Mouse (Mus musculus) monocyte, adult 2 months (primary cell): ENCODE measurements around the gene 4921524J17Rik.

Experiments used
- DNase-seq, 2 experiments: peaks; one replicate each; pipeline ENCODE4 v3.0.0; 2022; ENCODE audit warnings: low spot score in 2 of 2, low read depth in 1 of 2

Gene 4921524J17Rik

DNA sequence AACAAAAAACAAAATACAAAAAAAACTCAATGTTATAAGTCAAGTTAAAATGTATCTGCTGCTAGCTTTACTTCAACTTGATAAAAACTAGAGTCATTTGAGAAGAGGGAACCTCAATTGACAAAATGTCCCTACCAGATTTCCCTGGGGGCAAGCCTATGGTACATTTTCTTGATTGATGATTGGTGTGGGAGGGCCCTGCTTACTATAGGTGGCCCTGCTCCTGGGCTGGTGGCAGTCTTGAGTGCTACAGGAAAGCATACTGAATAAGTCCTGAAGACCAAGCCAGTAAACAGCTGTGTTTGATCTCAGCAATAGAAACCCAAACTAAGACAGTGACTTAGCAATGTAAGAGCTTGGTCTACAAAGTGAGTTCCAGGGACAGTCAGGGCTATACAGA, 11.5 kb upstream of the 4921524J17Rik start:
- DNase-seq = no peak

DNA sequence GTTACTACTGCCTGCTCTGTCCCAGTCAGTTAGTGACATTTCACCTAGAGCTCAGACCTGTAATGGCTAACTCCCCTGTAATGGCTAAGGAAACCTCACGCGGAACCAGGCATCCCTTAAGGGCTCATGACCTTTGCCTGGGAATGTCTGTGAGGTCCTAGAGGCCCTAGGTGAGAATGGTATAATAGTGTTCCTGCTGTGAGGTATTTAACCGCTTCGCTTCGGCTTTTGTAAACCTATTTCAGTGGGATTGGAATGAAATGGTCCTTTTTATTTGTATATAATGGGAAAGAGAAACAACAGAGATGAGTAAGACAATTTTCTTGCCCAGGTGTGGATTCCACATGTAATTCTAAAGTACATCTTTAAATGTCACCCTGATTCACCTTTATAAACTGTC, 8.9 kb upstream of the 4921524J17Rik start:
- no peak for DNase-seq

DNA sequence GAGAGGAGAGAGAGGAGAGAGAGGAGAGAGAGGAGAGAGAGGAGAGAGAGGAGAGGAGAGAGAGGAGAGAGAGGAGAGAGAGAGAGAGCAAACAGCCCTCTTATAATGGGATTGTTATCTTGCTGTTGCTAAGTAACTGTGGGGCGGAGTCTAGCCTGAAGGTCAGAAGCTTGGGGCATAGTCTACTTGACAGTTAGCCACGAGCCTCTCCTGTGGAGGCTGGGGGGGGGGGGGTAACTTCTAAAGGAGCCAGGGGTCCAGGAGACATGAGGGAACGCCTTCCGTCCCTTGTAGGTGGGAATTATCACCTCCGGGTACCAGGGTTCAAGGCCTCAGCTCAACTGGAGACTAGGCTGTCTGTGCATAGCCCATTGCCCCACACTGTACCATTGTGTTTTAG, 3.1 kb upstream of the 4921524J17Rik start:
- DNase-seq = no peak

DNA sequence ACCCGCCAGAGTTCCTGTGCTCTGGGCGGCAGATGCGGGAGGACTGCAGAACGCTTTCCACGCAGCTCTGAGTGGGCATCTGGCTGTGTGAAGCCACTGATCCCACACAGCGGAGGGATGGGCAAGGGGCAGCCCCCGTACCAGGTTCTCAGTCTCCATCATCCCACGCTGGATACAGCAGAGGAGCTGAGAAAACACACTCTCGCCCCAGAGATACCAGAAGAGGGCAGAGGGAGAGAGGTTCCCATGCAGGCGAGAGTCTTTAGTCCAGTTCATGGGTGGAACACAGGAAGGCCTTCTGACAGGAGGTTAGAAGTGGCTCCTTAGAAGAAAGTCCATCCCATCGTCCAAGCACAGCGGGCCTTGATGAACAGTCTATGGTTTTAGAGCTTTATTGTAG, 2.2 kb upstream of the 4921524J17Rik start:
- DNase-seq = no peak

DNA sequence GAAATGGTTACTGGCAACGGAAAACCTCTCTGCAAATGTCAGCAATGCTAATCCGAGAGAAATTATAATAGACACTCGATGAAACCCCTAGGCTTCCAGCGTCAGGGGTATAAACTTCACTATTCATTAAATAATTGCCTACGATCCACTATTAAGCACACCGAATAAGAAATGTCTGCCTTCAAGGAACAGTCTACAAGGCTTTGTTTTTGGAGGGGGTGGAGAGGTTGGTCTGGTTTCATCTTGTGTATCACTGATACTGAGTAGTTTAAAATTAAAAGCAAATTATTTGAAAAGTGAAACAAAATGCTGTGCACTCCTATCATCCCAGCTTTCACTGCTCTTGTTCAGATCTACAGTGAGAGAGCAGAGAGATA, 372 bp upstream of the 4921524J17Rik start:
- DNase-seq = no peak

DNA sequence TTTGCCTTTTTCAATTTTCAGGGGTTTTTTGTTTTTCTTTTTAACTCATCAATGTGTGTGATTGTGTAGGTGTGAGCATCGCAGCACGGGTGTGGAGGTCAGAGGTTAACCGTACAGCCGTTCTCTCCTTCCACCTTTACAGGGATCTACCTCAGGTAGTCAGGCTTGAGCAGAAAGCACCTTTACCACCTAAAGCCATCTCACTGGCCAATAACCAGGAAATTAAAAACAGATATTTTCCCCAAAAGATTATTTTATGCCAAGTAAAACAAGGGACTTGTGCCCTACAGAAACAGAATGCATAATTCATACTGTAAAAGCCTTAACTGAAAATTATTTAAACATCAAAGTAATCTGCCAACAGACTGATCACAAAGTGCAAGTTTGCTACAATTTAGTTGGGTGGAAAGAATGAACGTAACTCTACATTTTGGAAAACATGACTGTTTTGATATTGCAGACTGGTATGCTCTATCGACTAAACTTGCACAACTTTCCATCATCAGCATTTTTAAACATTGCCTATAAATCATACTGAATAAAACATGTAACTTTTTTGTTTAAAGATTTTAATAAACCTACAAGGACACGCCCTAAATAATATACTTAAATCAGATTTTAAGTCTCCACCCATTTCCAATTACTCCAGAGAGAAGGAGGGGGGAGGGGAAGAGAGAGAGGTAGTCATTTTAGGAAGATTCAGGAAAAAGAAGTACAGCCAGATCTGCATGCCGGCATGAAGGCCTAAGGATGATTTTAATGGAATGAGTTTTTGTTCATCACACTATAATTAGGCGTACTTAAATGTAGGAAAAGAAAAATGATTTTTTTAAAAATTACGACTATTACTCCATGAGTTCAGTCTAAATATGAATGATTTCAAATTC, 1.1 kb downstream of the 4921524J17Rik start:
- no peak for DNase-seq

DNA sequence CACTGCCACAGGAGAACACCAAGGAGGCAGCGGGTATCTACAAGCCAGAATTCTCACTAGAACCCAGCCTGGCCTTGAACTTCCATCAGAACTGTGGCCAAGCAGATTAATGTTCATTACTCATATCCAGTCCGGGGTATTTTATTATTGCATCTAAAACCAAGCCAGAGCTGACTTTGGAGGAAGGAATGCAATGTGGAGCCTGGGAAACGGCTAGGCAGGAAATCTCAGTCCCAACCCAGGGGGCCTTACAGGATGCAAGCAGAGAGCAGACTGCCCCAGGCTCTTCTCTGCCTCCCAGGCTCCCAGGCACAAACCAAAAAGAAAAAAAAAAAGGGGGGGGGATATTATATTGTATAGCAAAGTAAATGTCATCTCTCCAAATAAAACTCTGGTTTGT, 1.8 kb downstream of the 4921524J17Rik start:
- DNase-seq = no peak

DNA sequence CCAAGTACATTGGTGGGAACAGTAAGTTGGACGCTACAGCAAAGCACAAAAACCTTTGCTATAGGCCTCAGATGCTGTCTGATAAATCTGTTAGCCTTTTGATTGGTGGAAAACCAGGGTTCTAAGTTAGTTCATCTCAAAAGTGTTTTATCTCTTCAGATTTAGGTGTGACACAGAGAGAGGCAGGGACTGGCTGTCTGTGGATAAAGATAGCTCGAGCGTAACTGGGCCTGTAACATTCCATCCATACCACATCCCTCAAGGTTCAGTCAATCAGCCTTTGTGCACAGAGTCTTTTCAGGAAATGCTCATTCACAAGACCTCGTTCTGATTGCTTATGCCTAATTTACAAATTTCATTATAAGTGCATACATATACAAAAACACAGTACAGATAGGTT, 3.4 kb downstream of the 4921524J17Rik start:
- no peak for DNase-seq

DNA sequence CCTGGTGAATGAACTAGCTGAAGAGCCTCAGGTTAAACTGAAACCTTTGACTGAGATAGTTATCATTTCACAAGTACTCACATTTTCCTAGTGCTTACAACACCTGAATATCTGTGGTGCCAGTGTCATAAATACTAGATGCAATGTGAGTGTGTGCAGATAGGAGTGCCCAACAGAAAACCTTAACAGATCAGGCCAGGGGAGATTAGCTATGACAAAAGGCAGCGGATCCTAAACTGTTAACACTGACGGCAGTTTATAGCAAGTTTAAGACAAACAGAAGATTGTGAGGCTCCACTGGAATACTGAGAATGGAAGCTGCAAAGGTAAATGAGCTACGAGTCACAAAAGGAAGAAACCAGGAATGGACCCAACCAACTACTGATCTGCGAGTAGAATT, 5.6 kb downstream of the 4921524J17Rik start:
- DNase-seq = no peak

DNA sequence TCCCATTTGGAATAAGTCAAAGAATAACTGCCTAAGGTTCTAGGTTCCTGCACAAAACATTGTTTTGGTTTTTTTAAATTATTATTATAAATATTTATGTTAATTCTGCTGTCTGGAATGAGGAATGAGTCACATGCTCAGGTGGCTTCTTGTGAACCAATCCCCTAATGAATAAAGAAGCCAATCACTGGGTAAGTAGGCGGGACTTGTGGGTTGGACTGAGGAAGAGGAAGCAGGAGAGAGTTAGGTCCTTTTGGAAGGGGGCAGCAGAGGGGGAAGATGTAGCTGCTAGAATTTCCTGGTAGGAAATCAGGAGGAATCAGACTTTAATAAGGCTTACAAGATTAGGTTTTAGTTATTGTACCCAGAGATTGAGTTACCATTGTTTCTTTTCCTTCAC, 11.3 kb downstream of the 4921524J17Rik start:
- no peak for DNase-seq

DNA sequence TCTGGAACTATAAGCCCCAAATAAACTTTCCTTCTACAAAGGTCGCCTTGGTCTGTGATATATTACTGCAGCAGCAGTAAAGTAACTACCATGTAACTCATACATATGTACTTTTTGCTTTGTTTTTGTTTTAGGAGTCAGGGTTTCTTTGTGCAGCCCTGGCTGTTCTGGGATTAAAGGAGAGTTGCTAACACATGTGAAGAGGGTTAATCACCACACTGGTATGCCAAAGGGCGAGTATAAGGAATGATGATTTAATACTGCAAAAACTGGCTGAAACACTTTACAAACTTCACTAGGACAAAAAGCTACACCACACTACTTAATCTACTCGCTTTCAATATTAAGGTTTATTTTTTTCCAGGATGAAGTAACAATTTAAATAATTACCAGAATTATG, 24.1 kb downstream of the 4921524J17Rik start:
- DNase-seq = no peak

DNA sequence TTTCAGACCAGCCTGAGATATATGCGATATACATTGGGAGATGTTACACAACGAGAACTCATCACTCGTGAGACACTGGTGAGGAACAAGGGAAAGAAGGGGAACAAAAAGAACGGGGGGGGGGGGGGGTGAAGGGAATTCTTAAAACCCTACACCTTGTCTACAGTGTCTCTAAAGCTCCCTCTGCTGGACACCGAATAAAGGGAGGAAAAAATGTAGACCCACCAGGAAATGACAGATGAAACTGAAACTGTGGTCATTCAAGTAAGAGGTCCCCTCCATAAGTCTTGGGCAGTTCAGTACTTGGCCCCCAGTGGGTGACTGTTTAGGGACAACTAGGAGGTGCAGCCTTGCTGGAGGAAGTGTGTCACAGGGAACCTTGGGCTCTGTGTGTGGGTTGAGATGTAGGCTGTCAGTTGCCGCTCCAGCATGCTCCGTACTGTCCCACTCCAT, 24.6 kb downstream of the 4921524J17Rik start:
- DNase-seq = peak; percentile 3 to 30

DNA sequence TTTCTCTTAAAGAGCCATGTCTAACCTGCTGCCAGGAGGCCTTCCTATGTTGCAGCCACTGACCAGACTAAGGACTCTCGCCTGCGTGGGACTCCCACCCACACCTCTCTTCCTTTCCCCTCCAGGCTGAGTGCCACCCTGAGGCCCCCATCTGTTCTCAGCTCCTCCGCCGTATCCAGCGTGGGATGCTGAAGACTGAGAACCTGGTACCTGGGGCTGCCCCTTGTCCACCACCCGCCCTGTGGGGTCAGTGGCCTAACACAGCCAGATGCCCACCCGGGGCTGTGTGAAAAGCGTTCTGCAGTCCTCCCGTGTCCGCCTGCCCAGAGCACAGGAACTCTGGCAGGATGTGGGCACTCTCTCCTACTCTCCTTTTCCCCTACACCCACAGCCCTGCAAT, 26.7 kb downstream of the 4921524J17Rik start:
- no peak for DNase-seq

DNA sequence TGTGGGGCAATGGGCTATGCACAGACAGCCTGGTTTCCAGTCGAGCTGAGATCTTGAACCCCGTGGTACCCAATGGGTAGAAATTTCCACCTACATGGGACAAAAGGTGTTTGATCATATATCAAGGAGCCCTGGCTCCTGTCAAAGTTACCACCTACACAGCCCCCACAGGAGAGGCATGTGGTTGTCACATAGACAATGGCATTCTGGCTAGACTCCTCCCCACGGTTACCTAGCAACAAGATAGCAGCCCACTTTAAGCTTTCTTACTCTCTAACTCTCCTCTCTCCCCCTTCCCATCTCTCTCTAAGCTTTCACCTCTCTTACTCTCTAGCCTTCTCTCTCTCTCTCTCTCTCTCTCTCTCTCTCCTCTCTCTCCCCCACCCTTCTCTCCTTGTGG, 27.2 kb downstream of the 4921524J17Rik start:
- no peak for DNase-seq

DNA sequence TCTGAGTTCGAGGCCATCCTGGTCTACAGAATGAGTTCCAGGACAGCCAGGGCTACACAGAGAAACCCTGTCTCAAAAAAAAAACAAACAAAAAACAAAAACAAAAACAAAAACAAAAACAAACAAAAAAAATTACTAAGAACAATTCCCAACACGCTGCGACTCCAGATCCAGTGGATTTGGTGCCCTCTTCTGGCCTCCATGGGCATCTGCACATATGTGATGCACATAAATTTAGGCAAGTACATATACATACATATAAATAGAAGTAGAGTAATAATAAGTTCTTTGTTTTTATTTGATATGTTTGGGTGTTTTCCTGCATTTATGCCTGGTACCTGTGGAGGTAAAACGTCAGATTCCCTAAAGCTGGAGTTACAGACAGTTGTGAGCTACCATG, 34.1 kb downstream of the 4921524J17Rik start:
- DNase-seq = no peak

DNA sequence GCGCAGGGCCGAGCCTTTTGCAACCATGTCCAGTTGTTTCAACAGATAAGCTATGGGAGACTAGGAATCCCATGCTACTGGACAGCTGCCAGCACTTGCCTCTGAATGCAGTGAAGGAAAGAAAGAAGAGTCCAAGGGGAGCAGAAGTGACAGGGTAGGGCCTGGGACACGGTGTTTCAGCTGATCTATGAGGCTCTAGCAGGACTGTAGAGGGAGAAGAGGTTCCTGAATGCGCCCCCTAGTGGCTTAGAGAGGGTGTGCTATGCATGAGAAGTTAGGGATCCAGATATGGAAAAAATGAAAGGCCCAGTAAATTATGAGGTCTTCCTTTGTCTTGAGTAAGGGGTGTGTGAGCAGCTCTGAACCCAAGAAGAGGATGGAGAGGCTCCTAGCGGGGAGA, 35.1 kb downstream of the 4921524J17Rik start:
- DNase-seq = no peak

DNA sequence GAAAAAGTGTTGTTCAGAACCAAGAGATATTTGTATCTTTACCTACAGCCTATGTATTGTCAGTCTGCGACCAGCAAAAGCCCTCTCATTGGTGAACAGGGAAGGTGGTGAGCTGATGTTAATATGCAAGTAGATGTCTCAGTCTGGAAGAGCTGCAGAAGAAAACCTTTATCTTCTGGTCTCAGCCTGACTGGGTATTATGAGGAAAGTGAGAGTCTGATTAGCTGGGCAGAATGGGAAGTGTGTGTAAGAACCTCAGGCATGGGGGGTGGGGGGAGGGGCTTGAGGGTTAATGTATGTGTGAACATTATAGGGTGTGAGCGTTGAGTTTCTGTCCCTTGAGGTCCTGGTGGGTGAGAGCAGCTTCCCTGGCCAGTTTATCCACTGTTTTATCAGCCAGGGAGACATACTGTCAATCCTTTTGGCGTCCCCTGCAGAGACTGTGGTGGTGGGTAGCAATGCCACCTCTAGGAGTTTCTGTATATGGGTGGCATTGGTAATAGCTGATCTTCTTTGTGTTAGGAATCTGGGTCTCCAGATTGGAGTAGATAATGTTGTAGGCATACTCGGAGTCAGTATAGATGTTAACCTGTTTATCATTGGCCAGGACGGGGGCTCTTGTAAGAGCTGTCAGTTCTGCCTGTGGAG, 36.1 kb downstream of the 4921524J17Rik start:
- DNase-seq = no peak

DNA sequence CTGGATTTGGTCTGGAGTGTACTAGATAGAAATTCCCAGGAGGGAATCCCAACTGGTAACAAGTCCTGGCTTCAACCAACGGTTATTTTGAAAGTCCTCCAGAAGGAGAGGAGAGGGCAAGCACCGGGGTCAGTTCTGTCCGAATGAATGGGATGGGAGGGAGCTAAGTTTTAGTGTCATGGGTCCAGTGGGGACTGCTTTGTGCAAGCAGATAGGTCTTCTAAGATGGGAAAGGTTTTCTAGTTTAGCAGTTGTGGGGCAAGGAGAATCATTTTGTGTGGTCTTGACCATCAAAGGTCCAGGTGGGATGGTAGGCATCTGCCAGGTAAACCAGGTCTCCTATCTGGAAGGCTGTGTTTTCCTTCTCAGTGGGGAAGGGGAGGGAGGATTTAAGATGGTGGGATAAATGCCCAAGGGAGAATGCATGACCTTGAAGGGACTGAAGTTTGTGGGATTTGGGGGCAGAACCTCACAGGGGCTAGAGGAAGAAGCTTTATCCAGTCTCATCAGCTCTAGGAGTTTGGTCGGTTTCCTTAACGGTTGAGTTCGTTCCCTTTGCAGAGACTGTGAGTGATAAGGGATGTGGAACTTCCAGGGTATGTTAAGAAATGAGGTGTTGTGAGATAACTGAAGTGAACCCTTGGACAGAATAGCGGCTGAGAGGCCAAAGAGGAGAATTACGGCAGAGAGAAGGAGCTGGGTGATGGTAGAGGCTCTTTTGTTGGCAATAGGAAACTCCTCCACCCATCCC, 36.8 kb downstream of the 4921524J17Rik start:
- DNase-seq = no peak

DNA sequence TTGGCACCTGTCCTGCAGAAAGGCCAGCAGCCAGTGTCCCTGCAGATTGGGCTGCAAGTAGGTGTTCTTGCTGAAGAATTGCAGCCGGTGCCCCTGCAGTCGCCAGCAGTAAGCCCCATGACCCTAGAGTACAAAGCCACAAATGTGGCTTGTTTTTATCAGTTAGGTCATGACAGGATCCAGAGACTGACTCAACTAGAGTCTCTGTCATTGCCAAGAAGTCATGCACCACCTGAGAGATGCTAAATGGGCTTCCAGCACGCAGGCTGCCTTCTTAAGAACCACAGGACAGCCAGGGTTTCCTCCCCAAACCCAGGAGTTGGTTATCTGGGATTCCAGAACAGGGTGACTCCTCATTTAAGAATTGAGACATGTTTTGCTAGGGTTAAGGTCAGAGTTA, 37.6 kb downstream of the 4921524J17Rik start:
- no peak for DNase-seq

DNA sequence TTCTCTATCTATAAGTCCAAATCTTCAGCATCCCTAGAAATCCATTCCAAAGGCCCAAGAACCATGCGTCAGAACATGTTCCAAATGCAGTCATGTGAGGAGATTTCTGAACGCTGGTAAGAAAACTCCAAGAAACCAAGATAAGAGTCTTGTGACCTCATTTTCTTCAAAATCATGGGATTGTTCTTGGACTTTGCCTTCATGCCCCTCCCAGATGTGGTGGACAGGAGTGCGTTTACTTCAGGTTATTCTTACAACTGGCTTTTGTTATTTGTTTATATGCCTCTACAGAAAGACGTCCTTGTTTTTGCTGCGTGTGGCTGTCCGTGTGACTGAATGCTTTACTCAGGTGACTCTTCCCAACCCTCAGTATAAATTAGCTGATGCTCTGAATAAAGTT, 39.4 kb downstream of the 4921524J17Rik start:
- DNase-seq = no peak

DNA sequence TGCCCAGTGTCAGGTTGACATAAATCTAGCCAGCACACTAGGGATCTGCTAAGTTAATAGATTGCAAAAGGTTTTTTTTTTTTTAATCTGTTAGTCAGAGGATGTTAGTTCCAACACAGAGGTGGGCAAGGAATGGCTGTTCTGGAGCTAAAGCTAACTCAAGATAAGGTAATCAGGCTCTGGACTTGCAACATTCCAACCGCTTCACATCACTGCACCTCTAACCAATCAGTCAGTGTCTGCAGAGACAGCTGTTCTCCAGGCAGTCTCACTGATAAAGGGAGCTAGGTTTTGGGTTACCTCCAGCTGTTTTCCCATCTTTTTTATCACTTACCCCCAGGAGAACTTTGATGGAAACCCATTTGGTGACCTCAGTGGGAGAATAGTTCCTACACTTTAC, 41.2 kb downstream of the 4921524J17Rik start:
- no peak for DNase-seq

DNA sequence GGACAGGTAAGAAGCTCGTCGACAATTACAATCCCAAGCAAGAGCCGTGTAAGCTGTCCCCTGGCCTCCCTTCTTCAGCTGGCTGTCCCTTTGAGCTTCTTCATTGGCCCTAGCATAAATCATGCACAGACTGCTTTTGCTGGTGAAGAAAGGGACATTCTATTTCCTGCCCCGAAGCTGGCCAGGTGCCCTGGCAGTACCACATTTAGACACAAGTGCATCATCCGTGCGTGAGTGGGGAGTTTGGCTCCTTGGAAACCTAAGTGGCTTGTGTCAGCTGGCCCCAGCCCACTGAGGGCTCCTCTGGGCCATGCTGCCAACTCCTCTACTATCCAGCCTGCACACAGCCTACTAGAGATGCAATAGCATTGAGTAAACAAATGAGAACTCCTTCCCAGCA, 46.4 kb downstream of the 4921524J17Rik start, which contains the start of gene Mylk3:
TSS of gene Mylk3 (minus strand) at position 141 of the 400 bp plus-strand sequence.
- DNase-seq = no peak
